Mouse (Mus musculus): Measurements from ENCODE around the gene Auts2.

Gene Auts2

GRCm38 (mm10) chr5:132318026-132318765, 224.9 kb downstream of the Auts2 start:
- no peak for DNase-seq (ENCODE audit: low spot score)

GRCm38 (mm10) chr5:132316897-132317296, 226.2 kb downstream of the Auts2 start:
- DNase-seq (ENCODE audit: low spot score): no peak

- no peak for DNase-seq (ENCODE audit: low spot score)
These were observed 228.8 kb downstream of the Auts2 start for GRCm38 (mm10) chr5:132314300-132314699.

- DNase-seq (ENCODE audit: low spot score): no peak
These were observed 236.1 kb downstream of the Auts2 start for GRCm38 (mm10) chr5:132307000-132307399.

GRCm38 (mm10) chr5:132305354-132305934, 237.7 kb downstream of the Auts2 start:
- no peak for DNase-seq (ENCODE audit: low spot score)

- no peak for DNase-seq (ENCODE audit: low spot score)
These were observed 240.4 kb downstream of the Auts2 start for GRCm38 (mm10) chr5:132302778-132303177.

- no peak for DNase-seq (ENCODE audit: low spot score)
These were observed 242.3 kb downstream of the Auts2 start for GRCm38 (mm10) chr5:132300794-132301193.

- DNase-seq (ENCODE audit: low spot score): no peak
These were observed 243.4 kb downstream of the Auts2 start for GRCm38 (mm10) chr5:132299716-132300115.

- DNase-seq (ENCODE audit: low spot score): no peak
These were observed 244.1 kb downstream of the Auts2 start for GRCm38 (mm10) chr5:132298996-132299395.

- no peak for DNase-seq (ENCODE audit: low spot score)
These were observed 245.8 kb downstream of the Auts2 start for GRCm38 (mm10) chr5:132297309-132297708.

- DNase-seq (ENCODE audit: low spot score): no peak
These were observed 248.7 kb downstream of the Auts2 start for GRCm38 (mm10) chr5:132294469-132294868.

GRCm38 (mm10) chr5:132292932-132293331, 250.2 kb downstream of the Auts2 start:
- DNase-seq (ENCODE audit: low spot score): no peak

GRCm38 (mm10) chr5:132290606-132291535, 252.3 kb downstream of the Auts2 start:
- DNase-seq (ENCODE audit: low spot score): no peak

- DNase-seq (ENCODE audit: low spot score): no peak
These were observed 259.4 kb downstream of the Auts2 start for GRCm38 (mm10) chr5:132283741-132284140.

- DNase-seq (ENCODE audit: low spot score): no peak
These were observed 268.8 kb downstream of the Auts2 start for GRCm38 (mm10) chr5:132274098-132274898.

GRCm38 (mm10) chr5:132272132-132272531, 271.0 kb downstream of the Auts2 start:
- no peak for DNase-seq (ENCODE audit: low spot score)

- no peak for DNase-seq (ENCODE audit: low spot score)
These were observed 272.2 kb downstream of the Auts2 start for GRCm38 (mm10) chr5:132270896-132271295.

- DNase-seq (ENCODE audit: low spot score): no peak
These were observed 273.1 kb downstream of the Auts2 start for GRCm38 (mm10) chr5:132270074-132270473.

GRCm38 (mm10) chr5:132268351-132268967, 274.7 kb downstream of the Auts2 start:
- DNase-seq (ENCODE audit: low spot score): no peak

GRCm38 (mm10) chr5:132265015-132265414, 278.1 kb downstream of the Auts2 start:
- DNase-seq (ENCODE audit: low spot score): no peak

GRCm38 (mm10) chr5:132261750-132262149, 281.4 kb downstream of the Auts2 start:
- DNase-seq (ENCODE audit: low spot score): no peak

Measured in ovary, postnatal 10 days (tissue).